Mouse (Mus musculus): ENCODE data around the gene Atp8b4. TPM values are rescaled to one million over a fixed set of nuclear protein-coding genes. Genes with fewer than 3 reads are reported as not detected.

Gene Atp8b4
- total and polyA plus RNA-seq, 2 experiments from 2014 or later, result 0.11 TPM; not detected in 1

- DNase-seq (no peak), ATAC-seq (peak; percentile 23; the same call in 1 of the 2 replicates)
- no peak overlapping the region for H3K9ac ChIP-seq
- peak; percentile 8; the same call in 1 of the 2 replicates for TF ChIP-seq CTCF (IDR thresholded peaks at IDR 0.05; ENCODE audit: low read depth)
- no peaks in the 10 kb centered on the region for H3K4me1 ChIP-seq (ENCODE audit: insufficient read depth)
- H3K27me3 ChIP-seq (ENCODE audit: insufficient read depth, low read length), result no peaks in the 10 kb centered on the region
- no peak overlapping the region for H3K4me3 ChIP-seq (ENCODE audit: low read depth, low read length)
- no peak overlapping the region for H3K4me2 ChIP-seq (ENCODE audit: low read depth)
- no peaks in the 10 kb centered on the region for H3K9me3 ChIP-seq (ENCODE audit: low read length)
- no peaks in the 10 kb centered on the region for H3K36me3 ChIP-seq (ENCODE audit: insufficient read depth)
- no peak overlapping the region for H3K27ac ChIP-seq (ENCODE audit: low read depth, low read length)
- 73% methylated on average over 11 of the region's 11 CpGs for WGBS
These were observed 19.6 kb upstream of the Atp8b4 start for GRCm38 (mm10) chr2:126519872-126520581.

- no peak overlapping the region for H3K27ac ChIP-seq (ENCODE audit: low read depth, low read length)
- WGBS, result 78% methylated on average over 6 of the region's 6 CpGs
- ATAC-seq (no peak), DNase-seq (no peak)
- no peak overlapping the region for H3K9ac ChIP-seq
- no peak for TF ChIP-seq CTCF (IDR thresholded peaks at IDR 0.05; ENCODE audit: low read depth)
- no peak overlapping the region for H3K4me3 ChIP-seq (ENCODE audit: low read depth, low read length)
- no peaks in the 10 kb centered on the region for H3K9me3 ChIP-seq (ENCODE audit: low read length)
- H3K27me3 ChIP-seq (ENCODE audit: insufficient read depth, low read length), result no peaks in the 10 kb centered on the region
- no peaks in the 10 kb centered on the region for H3K4me1 ChIP-seq (ENCODE audit: insufficient read depth)
- H3K36me3 ChIP-seq (ENCODE audit: insufficient read depth), result no peaks in the 10 kb centered on the region
- no peak overlapping the region for H3K4me2 ChIP-seq (ENCODE audit: low read depth)
These were observed 14.8 kb upstream of the Atp8b4 start for GRCm38 (mm10) chr2:126515069-126515826.

- Histone ChIP-seq H3K4me2 (ENCODE audit: low read depth) (no peak overlapping the region), H3K9me3 (ENCODE audit: low read length) (no peaks in the 10 kb centered on the region), H3K4me1 (ENCODE audit: insufficient read depth) (no peaks in the 10 kb centered on the region), H3K27ac (ENCODE audit: low read depth, low read length) (no peak overlapping the region), H3K9ac (no peak overlapping the region), H3K4me3 (ENCODE audit: low read depth, low read length) (no peak overlapping the region), H3K27me3 (ENCODE audit: insufficient read depth, low read length) (no peaks in the 10 kb centered on the region), H3K36me3 (ENCODE audit: insufficient read depth) (no peaks in the 10 kb centered on the region)
- ATAC-seq (no peak), DNase-seq (no peak)
- WGBS, result 59% methylated on average over 1 of the region's 1 CpGs
- no peak for TF ChIP-seq CTCF (IDR thresholded peaks at IDR 0.05; ENCODE audit: low read depth)
These were observed 7.8 kb upstream of the Atp8b4 start for GRCm38 (mm10) chr2:126508228-126508627.

GRCm38 (mm10) chr2:126507477-126507876 lies 7.0 kb upstream of the Atp8b4 start:
- Histone ChIP-seq H3K27me3 (ENCODE audit: insufficient read depth, low read length) (no peaks in the 10 kb centered on the region), H3K4me2 (ENCODE audit: low read depth) (no peak overlapping the region), H3K4me3 (ENCODE audit: low read depth, low read length) (no peak overlapping the region), H3K27ac (ENCODE audit: low read depth, low read length) (no peak overlapping the region), H3K9ac (no peak overlapping the region), H3K9me3 (ENCODE audit: low read length) (no peaks in the 10 kb centered on the region), H3K36me3 (ENCODE audit: insufficient read depth) (no peaks in the 10 kb centered on the region), H3K4me1 (ENCODE audit: insufficient read depth) (no peaks in the 10 kb centered on the region)
- DNase-seq (no peak), ATAC-seq (no peak)
- 87% methylated on average over 5 of the region's 5 CpGs for WGBS
- TF ChIP-seq CTCF (IDR thresholded peaks at IDR 0.05; ENCODE audit: low read depth), result no peak

GRCm38 (mm10) chr2:126505156-126505555 lies 4.7 kb upstream of the Atp8b4 start:
- DNase-seq (no peak), ATAC-seq (no peak)
- Histone ChIP-seq H3K9ac (no peak overlapping the region), H3K9me3 (ENCODE audit: low read length) (no peaks in the 10 kb centered on the region), H3K4me2 (ENCODE audit: low read depth) (no peak overlapping the region), H3K27ac (ENCODE audit: low read depth, low read length) (no peak overlapping the region), H3K27me3 (ENCODE audit: insufficient read depth, low read length) (no peaks in the 10 kb centered on the region), H3K4me3 (ENCODE audit: low read depth, low read length) (no peak overlapping the region), H3K4me1 (ENCODE audit: insufficient read depth) (no peaks in the 10 kb centered on the region), H3K36me3 (ENCODE audit: insufficient read depth) (no peaks in the 10 kb centered on the region)
- 67% methylated on average over 1 of the region's 1 CpGs for WGBS
- TF ChIP-seq CTCF (IDR thresholded peaks at IDR 0.05; ENCODE audit: low read depth), result no peak

GRCm38 (mm10) chr2:126499730-126500129 lies 744 bp downstream of the Atp8b4 start:
- Histone ChIP-seq H3K9ac (no peak overlapping the region), H3K4me1 (ENCODE audit: insufficient read depth) (no peaks in the 10 kb centered on the region), H3K4me2 (ENCODE audit: low read depth) (no peak overlapping the region), H3K36me3 (ENCODE audit: insufficient read depth) (no peaks in the 10 kb centered on the region), H3K9me3 (ENCODE audit: low read length) (no peaks in the 10 kb centered on the region), H3K27ac (ENCODE audit: low read depth, low read length) (no peak overlapping the region), H3K4me3 (ENCODE audit: low read depth, low read length) (no peak overlapping the region), H3K27me3 (ENCODE audit: insufficient read depth, low read length) (no peaks in the 10 kb centered on the region)
- TF ChIP-seq CTCF (IDR thresholded peaks at IDR 0.05; ENCODE audit: low read depth), result no peak
- 83% methylated on average over 8 of the region's 8 CpGs for WGBS
- DNase-seq (no peak), ATAC-seq (no peak)

- H3K4me1 ChIP-seq (ENCODE audit: insufficient read depth), result no peaks in the 10 kb centered on the region
- 86% methylated on average over 11 of the region's 11 CpGs for WGBS
- no peak overlapping the region for H3K9ac ChIP-seq
- DNase-seq (no peak), ATAC-seq (no peak)
- no peaks in the 10 kb centered on the region for H3K9me3 ChIP-seq (ENCODE audit: low read length)
- no peak overlapping the region for H3K4me3 ChIP-seq (ENCODE audit: low read depth, low read length)
- TF ChIP-seq CTCF (IDR thresholded peaks at IDR 0.05; ENCODE audit: low read depth), result no peak
- H3K36me3 ChIP-seq (ENCODE audit: insufficient read depth), result no peaks in the 10 kb centered on the region
- no peaks in the 10 kb centered on the region for H3K27me3 ChIP-seq (ENCODE audit: insufficient read depth, low read length)
- H3K27ac ChIP-seq (ENCODE audit: low read depth, low read length), result no peak overlapping the region
- no peak overlapping the region for H3K4me2 ChIP-seq (ENCODE audit: low read depth)
These were observed 1.6 kb downstream of the Atp8b4 start for GRCm38 (mm10) chr2:126498761-126499452.
